Mouse (Mus musculus) forebrain, embryonic 16.5 days (tissue): Measurements from ENCODE around the gene Jag2. TPM values are rescaled to one million over a fixed set of nuclear protein-coding genes. Genes with fewer than 3 reads are reported as not detected.

ENCODE experiments used
- ATAC-seq: fragments of 200-750 bp; cut with Nextera tagmentation; 2 replicates; pipeline ENCODE4 v1.8.0; 2017; ENCODE audit warnings: mild to moderate bottlenecking, moderate library complexity
- H3K27ac ChIP-seq: fragments of 300-500 bp; sonication (generic); 2 replicates; pipeline ENCODE4 v1.5.1; 2014; ENCODE audit warnings: low read length, control low read depth
- H3K27me3 ChIP-seq: fragments of 300-500 bp; sonication (generic); replicated peaks from 2 replicates; pipeline ENCODE4 v1.6.1; 2014; ENCODE audit warnings: low read length; ENCODE audit not compliant: control insufficient read depth, insufficient read depth
- H3K36me3 ChIP-seq: fragments of 300-500 bp; sonication (generic); 2 replicates; pipeline ENCODE4 v1.6.1; 2014; ENCODE audit not compliant: control insufficient read depth, insufficient read depth
- H3K4me1 ChIP-seq: fragments of 300-500 bp; sonication (generic); replicated peaks from 2 replicates; pipeline ENCODE4 v1.6.1; 2014; ENCODE audit warnings: low read length; ENCODE audit not compliant: control insufficient read depth, insufficient read depth
- H3K4me2 ChIP-seq: fragments of 300-500 bp; sonication (generic); 2 replicates; pipeline ENCODE4 v1.6.1; 2014; ENCODE audit warnings: mild to moderate bottlenecking, low read length, control low read depth
- H3K4me3 ChIP-seq: fragments of 300-500 bp; sonication (generic); replicated peaks from 2 replicates; pipeline ENCODE4 v1.5.1; 2014; ENCODE audit warnings: mild to moderate bottlenecking, low read length, control low read depth
- H3K9ac ChIP-seq: fragments of 300-500 bp; sonication (generic); replicated peaks from 2 replicates; pipeline ENCODE4 v1.6.1; 2014; ENCODE audit warnings: low read depth, low read length, control low read depth
- H3K9me3 ChIP-seq: fragments of 300-500 bp; sonication (generic); 2 replicates; pipeline ENCODE4 v1.6.1; 2016; ENCODE audit warnings: low read length; ENCODE audit not compliant: control insufficient read depth
- WGBS: fragments of 180-500 bp; shearing (Covaris S2); extraction: QIAGEN DNeasy Blood & Tissue Kit; methylation state at CpG from one replicate; pipeline ENCODE4 v1.1.7; 2014; 5-methylcytosine and 5-hydroxymethylcytosine counted together
- polyA plus RNA-seq: library from polyadenylated mRNA; unstranded; fragments of >200 nt; fragmentation: Nextera tagmentation; extraction: Ambion mirVana; gene quantifications from 2 replicates; pipeline ENCODE4 v1.2.1, GENCODE M21; 2015

Gene Jag2
- polyA plus RNA-seq, 1 experiment from 2014 or later = 10.7 TPM

DNA sequence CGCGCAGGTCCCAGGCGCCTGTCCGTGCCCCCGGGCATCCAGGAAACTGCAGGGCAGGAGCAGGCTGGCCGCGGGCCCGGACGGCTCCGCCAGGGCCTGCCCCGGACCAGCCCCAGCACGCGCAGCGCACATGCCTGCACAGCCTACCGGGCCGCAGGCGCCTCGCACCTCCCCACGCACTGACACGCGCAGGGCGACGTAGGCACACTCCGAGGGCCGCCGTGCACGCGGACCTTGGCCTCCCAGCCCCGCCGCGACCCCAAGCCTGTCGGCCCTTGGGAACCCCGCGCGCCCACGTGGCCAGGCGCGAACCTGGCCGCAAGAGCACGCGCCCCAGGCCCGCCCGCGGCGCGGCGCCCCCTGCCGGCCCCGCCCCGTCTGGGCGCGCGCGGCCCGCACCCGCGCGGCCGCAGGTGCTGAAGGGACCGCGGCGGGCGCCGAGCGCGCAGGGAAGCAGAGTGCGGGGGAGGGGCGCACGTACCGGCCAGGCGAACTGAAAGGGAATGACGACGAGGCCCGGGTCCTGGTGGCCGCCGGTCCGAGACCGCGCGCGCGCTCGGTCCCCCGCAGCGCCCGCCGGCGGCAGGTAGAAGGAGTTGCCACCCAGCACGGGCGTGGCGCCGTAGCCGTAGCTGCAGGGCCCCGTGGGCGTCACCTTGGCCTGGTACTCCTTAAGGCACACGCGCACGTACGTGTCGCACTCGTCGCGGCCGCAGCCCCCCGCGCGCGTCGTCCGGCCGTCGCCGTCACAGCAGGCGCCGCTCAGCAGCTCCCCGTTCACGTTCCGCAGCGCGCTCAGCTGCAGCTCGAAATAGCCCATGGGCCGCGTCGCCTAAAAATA is 955 bp downstream of the Jag2 start:
- peak overlapping the region; percentile 75 for H3K9ac ChIP-seq
- no peaks in the 10 kb centered on the region for H3K36me3 ChIP-seq
- no peaks in the 10 kb centered on the region for H3K9me3 ChIP-seq
- H3K27ac ChIP-seq = peak overlapping the region; percentile 65
- H3K4me3 ChIP-seq = peak overlapping the region; percentile 71
- WGBS = under 1% methylated on average over 120 of the region's 124 CpGs
- peaks cover 28% of the 10 kb centered on the region for H3K4me1 ChIP-seq
- peaks cover 17% of the 10 kb centered on the region; the same call in 1 of the 2 replicates for H3K27me3 ChIP-seq
- peak; percentile 39 for ATAC-seq
- H3K4me2 ChIP-seq = peak overlapping the region; percentile 79

DNA sequence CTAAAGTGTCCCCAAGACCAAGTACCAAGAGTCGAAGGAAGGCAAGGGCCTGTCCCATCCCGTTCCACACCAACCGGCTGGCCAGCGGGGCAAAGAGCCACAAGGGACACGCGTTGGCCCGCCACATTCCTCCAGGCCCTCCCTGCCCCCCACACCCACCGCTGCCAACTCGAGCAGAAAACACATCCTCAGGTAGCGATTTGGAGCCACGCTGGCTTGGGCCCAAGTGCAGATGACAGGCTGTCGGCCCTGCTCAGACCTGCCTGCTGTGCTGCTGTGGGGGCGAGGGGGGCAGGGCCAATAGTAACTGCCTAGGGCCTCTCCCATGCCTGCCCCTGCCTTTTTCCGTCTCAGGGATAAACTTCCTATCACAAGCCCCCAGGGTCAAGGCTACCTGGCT is 2.3 kb downstream of the Jag2 start:
- no peaks in the 10 kb centered on the region for H3K9me3 ChIP-seq
- no peak overlapping the region; the same call in 1 of the 2 replicates for H3K4me2 ChIP-seq
- no peak overlapping the region for H3K27ac ChIP-seq
- H3K4me1 ChIP-seq = peaks cover 28% of the 10 kb centered on the region
- WGBS = 62% methylated on average over 14 of the region's 14 CpGs
- H3K36me3 ChIP-seq = no peaks in the 10 kb centered on the region
- no peak overlapping the region for H3K9ac ChIP-seq
- no peak overlapping the region for H3K4me3 ChIP-seq
- H3K27me3 ChIP-seq = peaks cover 17% of the 10 kb centered on the region; the same call in 1 of the 2 replicates
- no peak for ATAC-seq

DNA sequence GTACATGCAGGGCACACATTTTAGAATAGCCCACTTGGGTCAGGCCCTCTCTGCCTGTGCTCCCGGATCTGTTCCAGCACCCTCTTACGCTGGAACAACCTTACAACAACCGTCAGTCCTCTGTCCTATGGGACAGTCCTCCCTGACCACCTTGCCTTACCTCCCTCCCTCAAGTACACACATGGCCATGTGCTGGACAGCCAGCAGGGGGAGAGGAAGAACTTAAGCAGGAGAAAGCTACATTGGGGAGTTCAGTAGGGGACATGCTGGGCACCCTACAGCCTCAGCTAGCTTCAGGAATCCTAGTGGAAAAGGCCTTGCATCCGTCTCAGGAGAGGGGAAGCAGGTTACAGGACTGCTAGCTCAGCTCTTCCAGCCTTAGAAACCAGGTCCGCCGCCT is 3.6 kb downstream of the Jag2 start:
- Histone ChIP-seq H3K27ac (no peak overlapping the region), H3K9ac (no peak overlapping the region), H3K4me2 (no peak overlapping the region), H3K4me3 (no peak overlapping the region), H3K27me3 (peaks cover 15% of the 10 kb centered on the region; the same call in 1 of the 2 replicates), H3K36me3 (no peaks in the 10 kb centered on the region), H3K4me1 (peaks cover 28% of the 10 kb centered on the region), H3K9me3 (no peaks in the 10 kb centered on the region)
- WGBS = 88% methylated on average over 6 of the region's 6 CpGs
- no peak for ATAC-seq

DNA sequence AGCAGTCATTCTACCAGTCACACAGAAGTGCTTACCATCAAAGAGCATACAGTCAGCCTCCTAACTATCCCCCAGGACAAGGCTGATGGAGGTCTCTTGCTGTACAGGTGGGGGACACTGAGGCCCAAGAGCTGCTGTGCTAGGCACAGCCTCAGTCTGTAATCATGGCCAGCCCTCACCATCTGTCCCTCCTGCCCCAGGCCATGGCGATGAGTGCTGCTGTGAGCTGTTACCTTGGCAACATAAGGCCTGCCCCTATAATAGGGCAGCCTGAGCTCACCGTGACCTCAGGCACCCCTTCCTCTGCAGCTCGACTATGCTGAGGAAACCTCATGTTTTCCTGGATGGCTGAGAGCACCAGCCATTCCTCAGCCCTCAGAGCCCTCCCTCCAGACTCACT is 7.0 kb downstream of the Jag2 start:
- Histone ChIP-seq H3K9me3 (no peaks in the 10 kb centered on the region), H3K27me3 (peaks cover 6% of the 10 kb centered on the region; the same call in 1 of the 2 replicates), H3K36me3 (no peaks in the 10 kb centered on the region), H3K9ac (no peak overlapping the region), H3K4me1 (peaks cover 9% of the 10 kb centered on the region), H3K27ac (no peak overlapping the region), H3K4me2 (no peak overlapping the region), H3K4me3 (no peak overlapping the region)
- WGBS = 20% methylated on average over 3 of the region's 3 CpGs
- peak; percentile 30; the same call in 1 of the 2 replicates for ATAC-seq

DNA sequence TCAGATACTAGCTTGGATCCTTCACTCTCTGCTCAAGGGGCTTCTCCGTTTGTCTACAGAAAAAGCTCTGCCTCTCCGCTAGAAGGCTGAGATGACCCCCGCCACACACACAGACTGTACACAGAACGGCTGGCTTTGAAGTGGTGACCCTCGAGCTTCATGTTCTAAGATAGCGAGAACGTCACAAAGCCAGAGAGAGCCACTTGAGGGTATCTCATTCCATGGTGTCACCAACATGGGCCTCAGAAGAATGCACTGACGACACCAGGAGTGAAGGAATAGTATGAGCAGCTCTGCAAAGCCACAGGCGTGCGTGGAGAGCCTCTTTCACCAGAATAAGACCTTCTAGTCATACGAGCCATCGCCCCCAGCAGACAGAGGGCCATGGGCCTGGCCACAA is 8.1 kb downstream of the Jag2 start:
- no peak for ATAC-seq
- WGBS = 86% methylated on average over 12 of the region's 12 CpGs
- Histone ChIP-seq H3K4me1 (no peaks in the 10 kb centered on the region; the same call in 1 of the 2 replicates), H3K4me3 (no peak overlapping the region), H3K27ac (no peak overlapping the region), H3K36me3 (no peaks in the 10 kb centered on the region), H3K27me3 (no peaks in the 10 kb centered on the region), H3K9me3 (no peaks in the 10 kb centered on the region), H3K4me2 (no peak overlapping the region), H3K9ac (no peak overlapping the region)

DNA sequence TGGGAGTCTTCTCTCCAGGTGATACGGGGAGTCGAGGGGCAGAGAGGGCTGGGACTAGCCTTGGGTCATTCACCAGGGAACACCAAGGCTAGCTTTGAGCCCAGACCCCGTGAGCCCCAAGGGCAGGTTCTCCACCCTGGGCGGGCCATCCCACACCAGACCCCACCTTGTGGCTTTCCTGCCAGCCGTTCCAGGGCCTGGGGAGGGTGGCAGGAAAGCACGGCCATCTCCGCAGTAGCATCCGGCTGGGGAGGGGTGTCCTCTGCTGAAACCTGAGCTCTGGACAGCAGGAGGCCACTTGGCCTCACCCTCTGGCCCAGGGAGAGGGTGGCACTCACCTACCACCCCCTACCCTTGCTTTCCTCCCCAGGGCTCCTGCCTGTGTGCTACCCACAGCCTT is 11.7 kb downstream of the Jag2 start:
- no peaks in the 10 kb centered on the region; the same call in 1 of the 2 replicates for H3K36me3 ChIP-seq
- H3K9ac ChIP-seq = no peak overlapping the region
- no peaks in the 10 kb centered on the region; the same call in 1 of the 2 replicates for H3K4me1 ChIP-seq
- no peaks in the 10 kb centered on the region for H3K27me3 ChIP-seq
- 65% methylated on average over 8 of the region's 8 CpGs for WGBS
- ATAC-seq = no peak
- no peak overlapping the region for H3K4me3 ChIP-seq
- H3K4me2 ChIP-seq = no peak overlapping the region
- no peaks in the 10 kb centered on the region for H3K9me3 ChIP-seq
- no peak overlapping the region for H3K27ac ChIP-seq

DNA sequence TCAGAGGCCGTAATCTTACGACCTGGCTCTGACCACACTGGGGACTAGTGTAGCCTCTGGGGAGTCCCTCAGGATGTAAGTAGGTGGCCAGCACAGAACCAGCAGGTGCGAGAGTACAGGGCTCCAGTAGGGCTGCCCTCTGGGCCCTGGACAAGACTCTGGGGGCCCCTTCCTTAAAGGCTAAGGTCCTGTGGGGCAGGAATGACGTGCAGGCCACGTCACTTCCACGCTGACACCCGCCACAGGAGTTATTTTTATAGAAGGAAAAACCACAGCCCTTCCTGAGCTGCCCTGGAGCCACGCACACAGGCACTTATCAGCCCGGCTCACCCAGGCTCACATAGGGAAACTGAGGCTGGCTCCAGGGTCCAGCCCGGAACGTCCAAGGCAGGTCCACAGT is 12.1 kb downstream of the Jag2 start:
- Histone ChIP-seq H3K4me1 (no peaks in the 10 kb centered on the region; the same call in 1 of the 2 replicates), H3K4me2 (no peak overlapping the region), H3K9ac (no peak overlapping the region), H3K27ac (no peak overlapping the region), H3K27me3 (no peaks in the 10 kb centered on the region), H3K4me3 (no peak overlapping the region), H3K36me3 (no peaks in the 10 kb centered on the region; the same call in 1 of the 2 replicates), H3K9me3 (no peaks in the 10 kb centered on the region)
- WGBS = 79% methylated on average over 11 of the region's 11 CpGs
- ATAC-seq = no peak

DNA sequence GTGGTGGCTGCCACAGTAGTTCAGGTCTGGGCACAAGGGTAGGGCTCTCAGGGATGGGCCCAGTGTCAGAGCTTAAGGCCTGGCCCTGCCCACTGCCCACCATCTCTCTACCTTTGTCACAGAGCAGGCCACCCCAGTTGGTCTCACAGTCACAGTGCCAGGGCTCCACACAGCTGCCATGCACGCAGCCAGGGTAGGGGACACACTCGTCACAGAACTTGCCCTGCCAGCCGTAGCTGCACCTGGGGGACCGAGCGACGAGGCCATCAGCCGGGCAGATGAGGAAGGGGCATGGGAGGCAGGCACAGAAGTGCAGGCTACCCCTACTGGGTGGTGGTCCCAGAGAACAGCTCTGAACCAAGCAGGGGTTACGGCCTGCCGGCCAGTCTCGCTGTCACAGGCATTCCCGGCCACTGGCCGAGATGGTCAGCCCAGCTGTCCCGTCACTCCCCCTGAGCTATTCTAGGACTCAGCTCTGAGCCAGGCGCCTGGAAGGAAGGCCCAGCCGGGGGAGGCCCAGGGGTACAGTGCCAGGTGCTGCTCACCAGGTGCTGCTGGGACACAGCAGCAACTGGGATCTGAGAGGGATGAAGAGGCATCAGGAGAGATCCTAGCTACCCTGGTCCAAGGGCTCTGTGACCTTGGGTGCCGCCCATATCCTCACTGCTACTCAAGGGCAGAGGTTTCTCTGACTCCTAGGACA is 12.7 kb downstream of the Jag2 start:
- Histone ChIP-seq H3K4me2 (no peak overlapping the region), H3K4me1 (no peaks in the 10 kb centered on the region), H3K9me3 (no peaks in the 10 kb centered on the region), H3K9ac (no peak overlapping the region), H3K27me3 (no peaks in the 10 kb centered on the region), H3K4me3 (no peak overlapping the region), H3K27ac (no peak overlapping the region), H3K36me3 (no peaks in the 10 kb centered on the region; the same call in 1 of the 2 replicates)
- ATAC-seq = no peak
- WGBS = 88% methylated on average over 16 of the region's 16 CpGs

DNA sequence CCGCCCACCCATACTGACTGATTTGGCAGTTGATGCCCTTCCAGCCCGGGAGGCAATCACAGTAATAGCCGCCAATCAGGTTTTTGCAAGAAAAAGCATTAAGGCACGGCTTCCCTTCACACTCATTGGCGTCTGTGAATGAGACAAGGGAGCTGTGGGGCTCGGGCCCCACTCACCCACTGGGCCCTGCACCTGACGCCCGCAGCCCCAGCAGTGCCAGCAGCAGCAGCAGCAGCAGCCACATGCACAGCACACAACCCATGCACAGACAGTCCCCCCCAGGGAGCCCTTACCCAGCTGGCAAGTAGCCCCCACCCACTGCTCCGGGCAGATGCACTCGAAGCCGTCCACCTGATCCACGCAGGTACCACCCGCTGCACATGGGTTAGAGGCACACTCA is 14.0 kb downstream of the Jag2 start:
- peaks cover 9% of the 10 kb centered on the region for H3K36me3 ChIP-seq
- H3K27me3 ChIP-seq = no peaks in the 10 kb centered on the region
- WGBS = 55% methylated on average over 13 of the region's 13 CpGs
- ATAC-seq = 0 out of 2 replicates have a peak, but pooled peaks have one; percentile 13
- no peak overlapping the region for H3K27ac ChIP-seq
- H3K4me1 ChIP-seq = no peaks in the 10 kb centered on the region
- H3K9ac ChIP-seq = no peak overlapping the region
- no peak overlapping the region for H3K4me3 ChIP-seq
- H3K9me3 ChIP-seq = no peaks in the 10 kb centered on the region
- no peak overlapping the region for H3K4me2 ChIP-seq
